Mouse (Mus musculus): ENCODE data around the gene Gm21488. TPM values are rescaled to one million over a fixed set of nuclear protein-coding genes. Genes with fewer than 3 reads are reported as not detected.
"Not testable (repeated sequence)": the region's sequence is repeated elsewhere in the genome, so short reads cannot be mapped to it uniquely, and the experiment has no call there.

The Gm21488 gene
- polyA plus RNA-seq (2012; fragmentation: generic; extraction: Trizol), result not detected

GRCm38 (mm10) chrY:27521820-27522219 is at the start of gene Gm21488:
Gm21488 (minus strand) TSS chrY:27521920.
- H3K4me2 ChIP-seq (ENCODE audit: low read depth); H3K27me3 ChIP-seq (ENCODE audit: control insufficient read depth, insufficient read depth, insufficient read length); H3K36me3 ChIP-seq (ENCODE audit: control insufficient read depth, insufficient read depth); H3K4me3 ChIP-seq; H3K79me2 ChIP-seq (ENCODE audit: control insufficient read depth, insufficient read depth); H3ac ChIP-seq (ENCODE audit: control insufficient read depth, insufficient read length): not testable (repeated sequence)
